Mouse (Mus musculus): ENCODE measurements around the gene Ckap4. TPM values are rescaled to one million over a fixed set of nuclear protein-coding genes. Genes with fewer than 3 reads are reported as not detected.

The Ckap4 gene
- polyA plus RNA-seq (2012; ENCODE audit: low replicate concordance), result 15.7 and 29.6 TPM in 2 replicates

DNA sequence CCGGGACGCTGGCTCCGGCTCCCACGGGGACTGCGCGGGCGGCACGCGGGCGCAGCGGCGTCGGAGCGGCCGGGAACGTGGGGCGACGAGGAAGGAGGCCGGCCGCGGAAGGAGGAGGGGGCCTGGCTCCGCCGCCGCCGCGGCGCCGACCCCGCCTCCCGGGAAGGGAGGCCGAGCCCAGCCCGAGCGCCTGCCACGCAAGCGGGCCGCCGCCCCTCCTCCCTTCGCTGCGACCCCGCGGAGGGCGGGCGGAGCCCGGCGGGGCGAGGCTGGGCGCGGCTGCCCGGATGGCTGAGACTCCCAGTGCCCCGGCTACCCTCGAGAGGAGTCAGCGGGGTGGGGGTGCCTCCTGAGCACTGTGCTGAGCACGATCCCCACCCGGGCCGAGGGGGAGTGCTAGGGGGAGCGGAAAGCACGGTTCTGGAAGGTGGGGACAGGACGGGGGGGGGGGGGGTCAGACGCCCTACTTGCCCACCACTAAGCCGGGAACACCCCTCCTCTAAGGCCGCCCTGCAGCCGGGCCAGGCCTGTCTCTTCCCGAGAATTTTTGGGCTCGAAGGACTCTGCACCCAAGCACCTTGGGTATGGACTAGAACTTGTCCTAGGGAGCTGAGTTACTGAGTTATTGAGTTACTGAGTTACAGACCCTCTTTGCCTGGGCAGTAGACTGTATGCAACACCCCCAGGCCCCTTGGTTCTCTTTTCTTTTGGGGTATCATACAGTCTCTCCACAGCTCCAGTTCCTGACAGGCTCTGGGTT lies at the start of gene Ckap4:
Ckap4 (minus strand) TSS at position 151 of the 760 bp plus-strand sequence.

GRCm38 (mm10) chr10:84576395-84577070 lies 42.7 kb upstream of the Ckap4 start, which contains the start of gene Tcp11l2:
Gene Tcp11l2 (plus strand): TSS chr10:84576626.

Other genes with a start within 250 kb of the Ckap4 start
- 1.7 and 6.5 TPM in 2 replicates for gene Nuak1, start 93.5 kb downstream of the Ckap4 start, polyA plus RNA-seq (2012; ENCODE audit: low replicate concordance)
- gene Tcp11l2, start 42.6 kb upstream of the Ckap4 start, polyA plus RNA-seq (2012; ENCODE audit: low replicate concordance), result 3.8 and 6.5 TPM in 2 replicates
- 4.0 and 6.4 TPM in 2 replicates for gene Polr3b, start 88.2 kb upstream of the Ckap4 start, polyA plus RNA-seq (2012; ENCODE audit: low replicate concordance)
- gene Rfx4, start 222.0 kb upstream of the Ckap4 start, polyA plus RNA-seq (2012; ENCODE audit: low replicate concordance), result not detected in 2 replicates

All from hematopoietic multipotent progenitor cell, adult 10-12 weeks (in vitro differentiated cells).